Mouse (Mus musculus) spleen, adult 12 weeks (tissue): ENCODE data around the gene Unc13d.
"Not testable (repeated sequence)": the region's sequence is repeated elsewhere in the genome, so short reads cannot be mapped to it uniquely, and the experiment has no call there.

Experiments
- DNase-seq: peaks from one replicate; pipeline ENCODE4 v3.0.0; 2022; ENCODE audit warnings: low spot score

The Unc13d gene

GRCm38 (mm10) chr11:116100385-116100784 is 22.6 kb upstream of the Unc13d start:
- DNase-seq, result no peak

- no peak for DNase-seq
These were observed 21.7 kb upstream of the Unc13d start for GRCm38 (mm10) chr11:116099462-116099861.

GRCm38 (mm10) chr11:116098711-116099460 is 21.1 kb upstream of the Unc13d start:
- DNase-seq, result no peak

GRCm38 (mm10) chr11:116096213-116097108 is 18.7 kb upstream of the Unc13d start:
- DNase-seq, result no peak

- DNase-seq, result no peak
These were observed 17.8 kb upstream of the Unc13d start for GRCm38 (mm10) chr11:116095573-116095972.

- DNase-seq, result no peak
These were observed 16.2 kb upstream of the Unc13d start for GRCm38 (mm10) chr11:116093771-116094565.

- not testable (repeated sequence) for DNase-seq
These were observed 15.2 kb upstream of the Unc13d start for GRCm38 (mm10) chr11:116092959-116093358.

- no peak for DNase-seq
These were observed 13.8 kb upstream of the Unc13d start for GRCm38 (mm10) chr11:116091591-116091990.

GRCm38 (mm10) chr11:116089545-116089944 is 11.8 kb upstream of the Unc13d start:
- DNase-seq, result no peak

GRCm38 (mm10) chr11:116088741-116089394 is 11.1 kb upstream of the Unc13d start:
- no peak for DNase-seq

GRCm38 (mm10) chr11:116088188-116088587 is 10.4 kb upstream of the Unc13d start:
- DNase-seq, result no peak

GRCm38 (mm10) chr11:116087194-116088130 is 9.7 kb upstream of the Unc13d start:
- DNase-seq, result peak; percentile 87

GRCm38 (mm10) chr11:116086258-116087193 is 8.8 kb upstream of the Unc13d start, which contains the start of gene Wbp2:
Gene Wbp2 (minus strand): TSS chr11:116086995.
- peak; percentile 92 for DNase-seq

GRCm38 (mm10) chr11:116084166-116084565 is 6.4 kb upstream of the Unc13d start:
- DNase-seq, result no peak

GRCm38 (mm10) chr11:116083096-116083672 is 5.4 kb upstream of the Unc13d start:
- no peak for DNase-seq

- DNase-seq, result peak; percentile 71
These were observed 3.3 kb upstream of the Unc13d start for GRCm38 (mm10) chr11:116081081-116081480.

- no peak for DNase-seq
These were observed 1.8 kb upstream of the Unc13d start for GRCm38 (mm10) chr11:116079511-116079910.

GRCm38 (mm10) chr11:116078676-116079320 is 1.0 kb upstream of the Unc13d start:
- no peak for DNase-seq
